Mouse (Mus musculus) brain, embryonic 18.5 days (tissue): ENCODE results near the gene Mlycd.
A peak's percentile ranks its signal among the peaks of the same experiment; 100 is the strongest.
"Not testable (repeated sequence)": the region's sequence is repeated elsewhere in the genome, so short reads cannot be mapped to it uniquely, and the experiment has no call there.

Experiments
- DNase-seq: peaks from one replicate; pipeline ENCODE4 v3.0.0-alpha.2; 2012; ENCODE audit warnings: low read depth, low spot score

Gene Mlycd

GRCm38 (mm10) chr8:119394524-119395026 lies at the start of gene Mlycd:
Gene Mlycd, plus strand, starts transcription at chr8:119394878.
- peak; percentile 77 for DNase-seq

- no peak for DNase-seq
These were observed 49.5 kb upstream of the Mlycd start for GRCm38 (mm10) chr8:119345029-119345682.

DNA sequence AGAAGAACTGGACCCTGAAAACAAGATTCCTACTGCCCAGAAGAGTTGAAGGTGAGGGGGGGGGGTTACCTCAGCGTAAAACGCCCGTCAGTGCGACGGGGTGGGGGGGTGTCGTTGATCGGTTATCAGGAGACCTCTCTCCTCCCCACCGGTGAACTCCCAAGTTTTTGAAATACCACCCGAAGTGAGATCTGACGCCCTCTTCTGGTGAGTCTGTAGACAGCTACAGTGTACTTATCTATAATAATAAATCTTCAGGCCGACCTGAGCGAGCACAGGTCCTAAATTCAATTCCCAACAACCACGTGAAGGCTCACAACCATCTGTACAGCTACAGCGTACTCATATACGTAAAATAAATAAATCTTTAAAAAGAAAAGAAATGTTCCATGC lies 49.0 kb upstream of the Mlycd start:
- no peak for DNase-seq

- DNase-seq: no peak
These were observed 43.0 kb upstream of the Mlycd start for GRCm38 (mm10) chr8:119351647-119352046.

GRCm38 (mm10) chr8:119352977-119353658 lies 41.6 kb upstream of the Mlycd start:
- DNase-seq: no peak

- DNase-seq: no peak
These were observed 41.0 kb upstream of the Mlycd start for GRCm38 (mm10) chr8:119353659-119354023.

DNA sequence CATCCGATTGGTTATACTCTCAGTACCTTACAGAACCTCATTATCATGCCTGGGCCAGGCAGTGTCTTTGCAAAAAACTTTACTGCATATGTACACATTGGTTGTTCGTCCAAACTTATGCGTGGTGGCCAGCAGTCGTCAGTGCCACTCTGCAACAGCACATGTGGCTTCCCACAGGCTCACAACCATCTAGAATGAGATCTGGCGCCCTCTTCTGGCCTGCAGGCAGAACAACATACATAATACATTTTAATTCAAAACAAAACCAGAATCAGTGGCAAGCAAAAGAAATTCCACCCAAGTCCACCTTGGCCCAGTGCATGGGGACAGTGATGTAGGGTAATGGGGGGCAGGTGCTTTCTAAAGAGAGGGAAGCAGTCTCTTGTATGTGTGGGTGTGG lies 38.0 kb upstream of the Mlycd start:
- DNase-seq: not testable (repeated sequence)

- no peak for DNase-seq
These were observed 36.5 kb upstream of the Mlycd start for GRCm38 (mm10) chr8:119358175-119358574.

DNA sequence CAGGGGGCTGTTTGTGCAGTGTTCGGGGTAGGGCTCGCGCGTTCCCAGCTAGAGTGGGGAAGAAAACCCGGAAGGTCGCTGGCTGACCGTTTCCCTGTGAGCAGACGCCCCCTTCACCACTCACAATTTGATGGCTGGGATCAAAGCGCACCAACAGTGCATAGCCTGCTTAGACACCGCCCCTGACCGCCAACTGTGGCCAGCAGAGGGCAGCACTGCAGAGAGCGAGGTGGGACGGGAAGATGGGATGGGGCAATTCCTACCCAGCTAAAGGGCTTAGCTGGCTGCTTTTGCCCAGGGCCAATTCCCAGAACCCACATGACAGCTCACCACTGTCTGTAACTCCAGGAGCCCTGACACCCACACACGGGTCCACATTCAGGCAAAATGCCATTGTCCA lies 35.8 kb upstream of the Mlycd start:
- DNase-seq: no peak

GRCm38 (mm10) chr8:119360686-119361295 lies 33.9 kb upstream of the Mlycd start:
- DNase-seq: no peak

DNA sequence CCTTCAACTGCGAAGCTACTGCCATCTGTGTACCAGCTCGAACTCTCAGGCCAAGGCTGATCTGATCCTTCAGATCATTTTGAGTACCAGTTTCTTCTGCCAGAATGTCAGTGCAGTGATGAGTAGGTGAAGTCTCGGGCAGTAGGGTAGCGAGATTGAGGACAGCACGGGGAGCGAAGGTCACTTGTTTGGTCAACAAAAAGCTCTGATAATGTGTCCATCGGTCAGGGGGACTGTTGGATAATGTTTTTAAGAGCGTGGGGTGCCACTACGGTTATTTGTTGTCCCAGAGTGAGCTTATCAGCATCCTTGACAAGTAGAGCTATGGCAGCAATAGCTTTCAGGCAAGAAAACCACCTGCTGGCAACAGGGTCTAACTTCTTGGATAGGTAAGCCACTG lies 20.0 kb upstream of the Mlycd start:
- not testable (repeated sequence) for DNase-seq

GRCm38 (mm10) chr8:119378476-119378875 lies 16.2 kb upstream of the Mlycd start:
- DNase-seq: no peak

DNA sequence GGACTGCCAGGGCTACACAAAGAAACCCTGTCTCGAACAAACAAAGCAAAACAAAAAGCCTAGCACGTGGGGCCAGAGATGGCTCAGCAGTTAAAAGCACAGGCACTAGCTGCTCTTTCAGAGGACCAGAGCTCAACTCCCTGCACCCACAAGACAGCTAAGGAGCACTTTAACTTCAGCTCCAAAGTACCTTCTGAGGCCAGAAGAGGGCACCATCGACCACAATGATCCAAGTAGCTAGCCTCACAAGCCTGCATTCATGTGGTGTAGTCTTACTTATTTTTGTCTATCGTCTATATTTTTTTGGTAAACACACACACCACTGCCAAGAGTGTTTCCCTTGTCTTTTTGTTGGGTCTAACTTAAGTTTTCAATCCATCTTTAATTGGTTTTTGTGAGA lies 14.1 kb upstream of the Mlycd start:
- DNase-seq: no peak

GRCm38 (mm10) chr8:119384478-119384877 lies 10.2 kb upstream of the Mlycd start:
- DNase-seq: peak; percentile 69

GRCm38 (mm10) chr8:119385854-119386253 lies 8.8 kb upstream of the Mlycd start:
- DNase-seq: no peak

- DNase-seq: no peak
These were observed 7.7 kb upstream of the Mlycd start for GRCm38 (mm10) chr8:119386988-119387387.

GRCm38 (mm10) chr8:119394097-119394496 lies 581 bp upstream of the Mlycd start:
- DNase-seq: no peak

GRCm38 (mm10) chr8:119395072-119395950 lies 633 bp downstream of the Mlycd start:
- no peak for DNase-seq

GRCm38 (mm10) chr8:119398558-119398957 lies 3.9 kb downstream of the Mlycd start:
- DNase-seq: no peak

DNA sequence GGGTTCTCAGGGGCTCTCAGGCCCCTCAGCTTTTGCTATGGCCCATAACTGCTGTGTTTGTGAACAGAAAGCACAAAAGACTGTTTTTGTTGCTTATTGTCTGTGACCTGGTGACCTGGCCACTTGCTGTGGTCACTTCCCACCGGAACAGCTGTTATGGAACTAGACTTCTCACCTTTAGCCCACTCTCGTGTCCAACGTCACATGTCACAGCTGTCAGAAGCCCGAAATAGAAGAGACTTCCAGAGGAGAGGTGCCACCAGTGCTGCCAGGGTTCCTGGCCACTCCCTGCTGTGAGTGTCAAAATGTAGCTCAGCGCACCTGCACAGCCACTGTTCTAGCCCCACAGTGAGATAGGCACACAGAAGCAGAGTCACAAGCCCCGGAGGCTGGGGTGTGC lies 4.6 kb downstream of the Mlycd start:
- no peak for DNase-seq

GRCm38 (mm10) chr8:119400122-119400671 lies 5.5 kb downstream of the Mlycd start:
- no peak for DNase-seq

DNA sequence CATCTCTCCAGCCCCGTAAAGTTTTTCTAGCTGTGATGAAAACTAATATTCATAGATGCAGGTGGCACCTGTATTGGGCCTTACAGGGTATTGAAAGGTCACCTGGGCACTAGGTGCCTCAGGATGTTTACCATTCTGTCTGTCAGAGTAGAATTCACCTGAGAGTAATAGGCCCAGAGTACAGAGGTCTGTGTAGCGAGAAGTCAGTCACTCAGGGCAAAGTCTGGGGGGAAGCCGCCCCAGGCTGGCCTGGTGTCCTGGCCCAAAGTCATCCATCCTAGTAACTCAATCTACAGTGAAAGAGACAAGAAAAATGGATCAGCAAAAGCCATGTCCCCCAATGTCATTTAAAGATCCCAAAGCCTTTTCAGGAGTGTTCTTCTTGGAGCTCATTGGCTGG lies 6.2 kb downstream of the Mlycd start:
- no peak for DNase-seq
